Mouse (Mus musculus) forebrain, embryonic 16.5 days (tissue): Measurements from ENCODE around the gene Slc22a8. TPM values are rescaled to one million over a fixed set of nuclear protein-coding genes. Genes with fewer than 3 reads are reported as not detected.

ENCODE experiments used
- ATAC-seq: fragments of 200-750 bp; cut with Nextera tagmentation; 2 replicates; pipeline ENCODE4 v1.8.0; 2017; ENCODE audit warnings: mild to moderate bottlenecking, moderate library complexity
- H3K27ac ChIP-seq: fragments of 300-500 bp; sonication (generic); 2 replicates; pipeline ENCODE4 v1.5.1; 2014; ENCODE audit warnings: low read length, control low read depth
- H3K27me3 ChIP-seq: fragments of 300-500 bp; sonication (generic); replicated peaks from 2 replicates; pipeline ENCODE4 v1.6.1; 2014; ENCODE audit warnings: low read length; ENCODE audit not compliant: control insufficient read depth, insufficient read depth
- H3K36me3 ChIP-seq: fragments of 300-500 bp; sonication (generic); 2 replicates; pipeline ENCODE4 v1.6.1; 2014; ENCODE audit not compliant: control insufficient read depth, insufficient read depth
- H3K4me1 ChIP-seq: fragments of 300-500 bp; sonication (generic); replicated peaks from 2 replicates; pipeline ENCODE4 v1.6.1; 2014; ENCODE audit warnings: low read length; ENCODE audit not compliant: control insufficient read depth, insufficient read depth
- H3K4me2 ChIP-seq: fragments of 300-500 bp; sonication (generic); 2 replicates; pipeline ENCODE4 v1.6.1; 2014; ENCODE audit warnings: mild to moderate bottlenecking, low read length, control low read depth
- H3K4me3 ChIP-seq: fragments of 300-500 bp; sonication (generic); replicated peaks from 2 replicates; pipeline ENCODE4 v1.5.1; 2014; ENCODE audit warnings: mild to moderate bottlenecking, low read length, control low read depth
- H3K9ac ChIP-seq: fragments of 300-500 bp; sonication (generic); replicated peaks from 2 replicates; pipeline ENCODE4 v1.6.1; 2014; ENCODE audit warnings: low read depth, low read length, control low read depth
- H3K9me3 ChIP-seq: fragments of 300-500 bp; sonication (generic); 2 replicates; pipeline ENCODE4 v1.6.1; 2016; ENCODE audit warnings: low read length; ENCODE audit not compliant: control insufficient read depth
- WGBS: fragments of 180-500 bp; shearing (Covaris S2); extraction: QIAGEN DNeasy Blood & Tissue Kit; methylation state at CpG from one replicate; pipeline ENCODE4 v1.1.7; 2014; 5-methylcytosine and 5-hydroxymethylcytosine counted together
- polyA plus RNA-seq: library from polyadenylated mRNA; unstranded; fragments of >200 nt; fragmentation: Nextera tagmentation; extraction: Ambion mirVana; gene quantifications from 2 replicates; pipeline ENCODE4 v1.2.1, GENCODE M21; 2015

The Slc22a8 gene
- polyA plus RNA-seq, 1 experiment from 2014 or later: 9.2 TPM

GRCm38 (mm10) chr19:8592155-8592554 is 1.1 kb downstream of the Slc22a8 start:
- no peak overlapping the region for H3K9ac ChIP-seq
- WGBS: 55% methylated on average over 2 of the region's 2 CpGs
- ATAC-seq: no peak

GRCm38 (mm10) chr19:8592873-8593408 is 1.9 kb downstream of the Slc22a8 start:
- H3K4me3 ChIP-seq: no peak overlapping the region
- WGBS: 60% methylated on average over 6 of the region's 6 CpGs
- H3K36me3 ChIP-seq: no peaks in the 10 kb centered on the region
- no peaks in the 10 kb centered on the region for H3K4me1 ChIP-seq
- no peaks in the 10 kb centered on the region for H3K9me3 ChIP-seq
- no peak overlapping the region for H3K4me2 ChIP-seq
- no peak for ATAC-seq
- no peak overlapping the region for H3K27ac ChIP-seq
- no peak overlapping the region for H3K9ac ChIP-seq
- no peaks in the 10 kb centered on the region for H3K27me3 ChIP-seq

More at GRCm38 (mm10) chr19:8592155-8592554, 1.1 kb downstream of the Slc22a8 start:
- H3K27me3 ChIP-seq: no peaks in the 10 kb centered on the region
- no peaks in the 10 kb centered on the region for H3K9me3 ChIP-seq
- no peak overlapping the region for H3K27ac ChIP-seq
- no peak overlapping the region for H3K4me2 ChIP-seq
- no peak overlapping the region for H3K4me3 ChIP-seq
- no peaks in the 10 kb centered on the region for H3K4me1 ChIP-seq
- no peaks in the 10 kb centered on the region for H3K36me3 ChIP-seq

- H3K9ac ChIP-seq: no peak overlapping the region
- H3K4me2 ChIP-seq: no peak overlapping the region
- no peaks in the 10 kb centered on the region for H3K27me3 ChIP-seq
- no peak for ATAC-seq
- no peak overlapping the region for H3K4me3 ChIP-seq
- no peaks in the 10 kb centered on the region for H3K9me3 ChIP-seq
- no peak overlapping the region for H3K27ac ChIP-seq
- H3K36me3 ChIP-seq: no peaks in the 10 kb centered on the region
- no peaks in the 10 kb centered on the region for H3K4me1 ChIP-seq
- 87% methylated on average over 11 of the region's 11 CpGs for WGBS
These were observed 2.8 kb downstream of the Slc22a8 start for GRCm38 (mm10) chr19:8593833-8594232.

- Histone ChIP-seq H3K4me1 (no peaks in the 10 kb centered on the region), H3K36me3 (no peaks in the 10 kb centered on the region), H3K4me3 (no peak overlapping the region), H3K27me3 (no peaks in the 10 kb centered on the region), H3K9ac (no peak overlapping the region), H3K9me3 (no peaks in the 10 kb centered on the region), H3K27ac (no peak overlapping the region), H3K4me2 (no peak overlapping the region)
- ATAC-seq: no peak
- WGBS: 0% methylated on average over 1 of the region's 1 CpGs
These were observed 3.5 kb downstream of the Slc22a8 start for GRCm38 (mm10) chr19:8594518-8594917.

- H3K27me3 ChIP-seq: no peaks in the 10 kb centered on the region
- H3K9me3 ChIP-seq: no peaks in the 10 kb centered on the region
- no peak for ATAC-seq
- no peaks in the 10 kb centered on the region for H3K36me3 ChIP-seq
- no peak overlapping the region for H3K4me3 ChIP-seq
- no peak overlapping the region for H3K4me2 ChIP-seq
- H3K27ac ChIP-seq: no peak overlapping the region
- H3K9ac ChIP-seq: no peak overlapping the region
- 34% methylated on average over 4 of the region's 4 CpGs for WGBS
- no peaks in the 10 kb centered on the region for H3K4me1 ChIP-seq
These were observed 6.2 kb downstream of the Slc22a8 start for GRCm38 (mm10) chr19:8597269-8597668.

- no peak overlapping the region for H3K4me2 ChIP-seq
- no peaks in the 10 kb centered on the region for H3K36me3 ChIP-seq
- whole genome bisulfite sequencing: 62% methylated on average over 2 of the region's 2 CpGs
- no peaks in the 10 kb centered on the region for H3K27me3 ChIP-seq
- no peaks in the 10 kb centered on the region for H3K4me1 ChIP-seq
- H3K9ac ChIP-seq: no peak overlapping the region
- H3K27ac ChIP-seq: no peak overlapping the region
- no peak for ATAC-seq
- no peak overlapping the region for H3K4me3 ChIP-seq
- no peaks in the 10 kb centered on the region for H3K9me3 ChIP-seq
These were observed 8.2 kb downstream of the Slc22a8 start for GRCm38 (mm10) chr19:8599229-8599628.

- Histone ChIP-seq H3K27ac (no peak overlapping the region), H3K9me3 (no peaks in the 10 kb centered on the region), H3K36me3 (no peaks in the 10 kb centered on the region), H3K4me1 (no peaks in the 10 kb centered on the region), H3K9ac (no peak overlapping the region), H3K4me3 (no peak overlapping the region), H3K4me2 (no peak overlapping the region), H3K27me3 (no peaks in the 10 kb centered on the region)
- ATAC-seq: no peak
These were observed 10.9 kb downstream of the Slc22a8 start for GRCm38 (mm10) chr19:8601922-8602321.

- no peak overlapping the region for H3K4me3 ChIP-seq
- H3K36me3 ChIP-seq: no peaks in the 10 kb centered on the region
- no peak overlapping the region for H3K4me2 ChIP-seq
- no peaks in the 10 kb centered on the region for H3K4me1 ChIP-seq
- no peaks in the 10 kb centered on the region for H3K9me3 ChIP-seq
- no peak overlapping the region for H3K9ac ChIP-seq
- ATAC-seq: no peak
- no peak overlapping the region for H3K27ac ChIP-seq
- WGBS: 82% methylated on average over 3 of the region's 3 CpGs
- H3K27me3 ChIP-seq: no peaks in the 10 kb centered on the region
These were observed 11.9 kb downstream of the Slc22a8 start for GRCm38 (mm10) chr19:8602914-8603313.

- no peak overlapping the region for H3K27ac ChIP-seq
- H3K4me3 ChIP-seq: no peak overlapping the region
- H3K4me1 ChIP-seq: no peaks in the 10 kb centered on the region
- H3K4me2 ChIP-seq: no peak overlapping the region
- no peak overlapping the region for H3K9ac ChIP-seq
- no peak for ATAC-seq
- no peaks in the 10 kb centered on the region for H3K27me3 ChIP-seq
- H3K36me3 ChIP-seq: no peaks in the 10 kb centered on the region
- H3K9me3 ChIP-seq: no peaks in the 10 kb centered on the region
- WGBS: 89% methylated on average over 8 of the region's 8 CpGs
These were observed 13.6 kb downstream of the Slc22a8 start for GRCm38 (mm10) chr19:8604536-8605240.

- H3K4me2 ChIP-seq: no peak overlapping the region
- no peak overlapping the region for H3K27ac ChIP-seq
- no peak overlapping the region for H3K9ac ChIP-seq
- H3K27me3 ChIP-seq: no peaks in the 10 kb centered on the region
- no peaks in the 10 kb centered on the region for H3K4me1 ChIP-seq
- H3K9me3 ChIP-seq: no peaks in the 10 kb centered on the region
- no peak overlapping the region for H3K4me3 ChIP-seq
- no peak for ATAC-seq
- WGBS: 88% methylated on average over 3 of the region's 3 CpGs
- H3K36me3 ChIP-seq: no peaks in the 10 kb centered on the region
These were observed 14.1 kb downstream of the Slc22a8 start for GRCm38 (mm10) chr19:8605241-8605558.
